Mouse (Mus musculus): ENCODE results near the gene Dlg2. TPM values are rescaled to one million over a fixed set of nuclear protein-coding genes. Genes with fewer than 3 reads are reported as not detected.

Gene Dlg2
- total RNA-seq, 2 experiments from 2014 or later = 295 to 301 TPM

- Histone ChIP-seq H3K4me3 (no peak overlapping the region), H3K27ac (peak overlapping the region; percentile 32; the same call in 1 of the 2 replicates)
- no peak for TF ChIP-seq CTCF (IDR thresholded peaks at IDR 0.05)
- no peak for DNase-seq (ENCODE audit: extremely low spot score in 1 of 2, low spot score in 2 of 2)
- intact Hi-C loops (cut with DNase I) = no loop called here
Measured at GRCm38 (mm10) chr7:91862806-91863531, 1386.5 kb downstream of the Dlg2 start.

GRCm38 (mm10) chr7:91868919-91869318, 1392.4 kb downstream of the Dlg2 start:
- no peak for TF ChIP-seq CTCF (IDR thresholded peaks at IDR 0.05)
- intact Hi-C loops (cut with DNase I) = no loop called here
- Histone ChIP-seq H3K27ac (no peak overlapping the region), H3K4me3 (no peak overlapping the region)
- no peak for DNase-seq (ENCODE audit: extremely low spot score in 1 of 2, low spot score in 2 of 2)

- no peak for DNase-seq (ENCODE audit: extremely low spot score in 1 of 2, low spot score in 2 of 2)
- Histone ChIP-seq H3K4me3 (no peak overlapping the region), H3K27ac (no peak overlapping the region)
- intact Hi-C loops (cut with DNase I) = no loop called here
- no peak for TF ChIP-seq CTCF (IDR thresholded peaks at IDR 0.05)
Measured at GRCm38 (mm10) chr7:91876831-91877230, 1400.4 kb downstream of the Dlg2 start.

- H3K27ac ChIP-seq = no peak overlapping the region
- no peak for TF ChIP-seq CTCF (IDR thresholded peaks at IDR 0.05)
- DNase-seq (ENCODE audit: extremely low spot score in 1 of 2, low spot score in 2 of 2) = no peak
- H3K4me3 ChIP-seq = no peak overlapping the region
- intact Hi-C loops (cut with DNase I) = no loop called here
Measured at GRCm38 (mm10) chr7:91877804-91878203, 1401.3 kb downstream of the Dlg2 start.

GRCm38 (mm10) chr7:91886336-91886735, 1409.9 kb downstream of the Dlg2 start:
- no peak for TF ChIP-seq CTCF (IDR thresholded peaks at IDR 0.05)
- no peak for DNase-seq (ENCODE audit: extremely low spot score in 1 of 2, low spot score in 2 of 2)
- Histone ChIP-seq H3K27ac (no peak overlapping the region), H3K4me3 (no peak overlapping the region)
- intact Hi-C loops (cut with DNase I) = no loop called here

GRCm38 (mm10) chr7:91893991-91894390, 1417.5 kb downstream of the Dlg2 start:
- DNase-seq (ENCODE audit: extremely low spot score in 1 of 2, low spot score in 2 of 2) = peak in 1 of 2 experiments; percentile 33
- TF ChIP-seq CTCF (IDR thresholded peaks at IDR 0.05) = no peak
- Histone ChIP-seq H3K4me3 (no peak overlapping the region), H3K27ac (peak overlapping the region; percentile 60)
- intact Hi-C loops (cut with DNase I) = no loop called here

GRCm38 (mm10) chr7:91896935-91897334, 1420.5 kb downstream of the Dlg2 start:
- Histone ChIP-seq H3K4me3 (no peak overlapping the region), H3K27ac (no peak overlapping the region)
- DNase-seq (ENCODE audit: extremely low spot score in 1 of 2, low spot score in 2 of 2) = no peak
- TF ChIP-seq CTCF (IDR thresholded peaks at IDR 0.05) = no peak
- intact Hi-C loops (cut with DNase I) = no loop called here

- TF ChIP-seq CTCF (IDR thresholded peaks at IDR 0.05) = no peak
- no peak overlapping the region for H3K27ac ChIP-seq
- intact Hi-C loops (cut with DNase I) = no loop called here
- DNase-seq (ENCODE audit: extremely low spot score in 1 of 2, low spot score in 2 of 2) = no peak
- no peak overlapping the region for H3K4me3 ChIP-seq
Measured at GRCm38 (mm10) chr7:91897509-91897908, 1421.0 kb downstream of the Dlg2 start.

- no peak for TF ChIP-seq CTCF (IDR thresholded peaks at IDR 0.05)
- Histone ChIP-seq H3K27ac (no peak overlapping the region), H3K4me3 (no peak overlapping the region)
- intact Hi-C loops (cut with DNase I) = no loop called here
- no peak for DNase-seq (ENCODE audit: extremely low spot score in 1 of 2, low spot score in 2 of 2)
Measured at GRCm38 (mm10) chr7:91902503-91902902, 1426.0 kb downstream of the Dlg2 start.

- no peak for DNase-seq (ENCODE audit: extremely low spot score in 1 of 2, low spot score in 2 of 2)
- TF ChIP-seq CTCF (IDR thresholded peaks at IDR 0.05) = no peak
- intact Hi-C loops (cut with DNase I) = no loop called here
- Histone ChIP-seq H3K27ac (no peak overlapping the region), H3K4me3 (no peak overlapping the region)
Measured at GRCm38 (mm10) chr7:91916809-91917208, 1440.3 kb downstream of the Dlg2 start.

GRCm38 (mm10) chr7:91919099-91919498, 1442.6 kb downstream of the Dlg2 start:
- no peak for DNase-seq (ENCODE audit: extremely low spot score in 1 of 2, low spot score in 2 of 2)
- Histone ChIP-seq H3K4me3 (no peak overlapping the region), H3K27ac (no peak overlapping the region; the same call in 1 of the 2 replicates)
- TF ChIP-seq CTCF (IDR thresholded peaks at IDR 0.05) = no peak
- intact Hi-C loops (cut with DNase I) = no loop called here

- Histone ChIP-seq H3K4me3 (no peak overlapping the region), H3K27ac (no peak overlapping the region; the same call in 1 of the 2 replicates)
- no peak for TF ChIP-seq CTCF (IDR thresholded peaks at IDR 0.05)
- intact Hi-C loops (cut with DNase I) = no loop called here
- no peak for DNase-seq (ENCODE audit: extremely low spot score in 1 of 2, low spot score in 2 of 2)
Measured at GRCm38 (mm10) chr7:91919738-91920137, 1443.3 kb downstream of the Dlg2 start.
